In genomic region chr9:28171890-28172289, GRCm38 (mm10) we compare ENCODE assay signal across 9 mouse cellular contexts.
DNase-seq lines count a peak whose midpoint lies in the region; ATAC-seq and TF ChIP-seq lines count a peak whose summit lies in the region.
"Had no signal": no experiment of that assay in that cellular context is flagged by ENCODE, and none has a peak within 500 bp of the region (broad histone marks: within the 10 kb centered on the region; RNA-seq: fewer than 3 reads in every experiment).

No protein-coding gene starts in this region.

- peak; percentile 64 for TF ChIP-seq CTCF in heart, adult 2 months (IDR thresholded peaks at IDR 0.05)

- peak in 1 of 2 experiments; percentile 21 for DNase-seq in heart, adult 2 months
- DNase-seq in heart, adult 9 months (ENCODE audit: low spot score in 2 of 2), result no peak
- peak; percentile 33 for DNase-seq in urinary bladder, postnatal 14 days (ENCODE audit: low spot score)
- DNase-seq in urinary bladder, postnatal 10 days (ENCODE audit: low spot score), result no peak
- peak; percentile 67 for DNase-seq in embryonic facial prominence, embryonic 11.5 days (ENCODE audit: low spot score)
- DNase-seq in layer of hippocampus, postnatal 10 days (ENCODE audit: low spot score in 2 of 2), result peak; percentile 74 to 79
- DNase-seq in mesoderm, embryonic 11.5 days (ENCODE audit: low read depth, low spot score), result peak; percentile 56

- H3K4me1 ChIP-seq in heart, adult 2 months (ENCODE audit: control insufficient read depth, insufficient read depth, low read length), result no peaks in the 10 kb centered on the region
- H3K4me1 ChIP-seq in embryonic facial prominence, embryonic 11.5 days (ENCODE audit: control insufficient read depth, insufficient read depth, low read length), result no peaks in the 10 kb centered on the region
- H3K4me1 ChIP-seq: lung, embryonic 15.5 days had no signal

- intact Hi-C loops in heart, adult 2 months (cut with DNase I), result no loop called here

- no peaks in the 10 kb centered on the region for H3K9me3 ChIP-seq in embryonic facial prominence, embryonic 11.5 days (replicated peaks; ENCODE audit: control insufficient read depth, low read length)
- H3K9me3 ChIP-seq: lung, embryonic 15.5 days had no signal

- H3K4me2 ChIP-seq in embryonic facial prominence, embryonic 11.5 days (ENCODE audit: low read depth, low read length), result no peak overlapping the region
- H3K4me2 ChIP-seq: lung, embryonic 15.5 days had no signal

- no peaks in the 10 kb centered on the region for H3K27me3 ChIP-seq in heart, adult 2 months (ENCODE audit: control insufficient read depth, insufficient read depth, low read length)
- H3K27me3 ChIP-seq in embryonic facial prominence, embryonic 11.5 days (ENCODE audit: control insufficient read depth, insufficient read depth, low read length), result no peaks in the 10 kb centered on the region
- H3K27me3 ChIP-seq: lung, embryonic 15.5 days had no signal

- no peak overlapping the region for H3K27ac ChIP-seq in heart, adult 2 months
- no peak overlapping the region for H3K27ac ChIP-seq in embryonic facial prominence, embryonic 11.5 days (replicated peaks; ENCODE audit: low read depth, low read length)
- H3K27ac ChIP-seq: lung, embryonic 15.5 days had no signal

- no peak overlapping the region for H3K4me3 ChIP-seq in heart, adult 2 months
- no peak overlapping the region for H3K4me3 ChIP-seq in embryonic facial prominence, embryonic 11.5 days (ENCODE audit: low read depth, low read length)
- H3K4me3 ChIP-seq: lung, embryonic 15.5 days had no signal

- WGBS in heart, adult 2 months, result 7% methylated on average over 6 of the region's 6 CpGs
- WGBS in embryonic facial prominence, embryonic 11.5 days, result 7% methylated on average over 6 of the region's 6 CpGs

- TF ChIP-seq EP300 in heart, adult 2 months (IDR thresholded peaks at IDR 0.05; ENCODE audit: insufficient read depth, low read depth, low read length), result no peak

- no peak for TF ChIP-seq POLR2A in heart, adult 2 months (IDR thresholded peaks at IDR 0.05; ENCODE audit: insufficient read depth, low read depth, low read length)

- no peaks in the 10 kb centered on the region for H3K79me2 ChIP-seq in heart, adult 2 months (replicated peaks; ENCODE audit: control insufficient read depth, insufficient read depth, low read length)

- no peaks in the 10 kb centered on the region for H3K36me3 ChIP-seq in heart, adult 2 months (ENCODE audit: control insufficient read depth, insufficient read depth, low read length)
- no peaks in the 10 kb centered on the region for H3K36me3 ChIP-seq in embryonic facial prominence, embryonic 11.5 days (replicated peaks; ENCODE audit: control insufficient read depth, insufficient read depth, low read depth, low read length)
- H3K36me3 ChIP-seq: lung, embryonic 15.5 days had no signal

- no peak for ATAC-seq in embryonic facial prominence, embryonic 11.5 days (replicated peaks; ENCODE audit: insufficient number of reproducible peaks, low FRiP score, low TSS enrichment, low read depth)
- no peak for ATAC-seq in erythroblast, adult 5-6 weeks (replicated peaks; ENCODE audit: low FRiP score, poor library complexity, severe bottlenecking)

- H3K9ac ChIP-seq in heart, adult 2 months (ENCODE audit: low read depth, low read length), result no peak overlapping the region
- no peak overlapping the region for H3K9ac ChIP-seq in embryonic facial prominence, embryonic 11.5 days (replicated peaks; ENCODE audit: low read length)
- H3K9ac ChIP-seq: lung, embryonic 15.5 days had no signal

Comparison
In these comparisons a context has a peak if more than half of its experiments do, and no peak if none do; other contexts are left out.
1. DNase-seq: peak in urinary bladder, postnatal 14 days (single experiment), embryonic facial prominence, embryonic 11.5 days (single experiment), layer of hippocampus, postnatal 10 days (2 of 2) and mesoderm, embryonic 11.5 days (single experiment); none in heart, adult 9 months (0 of 2) and urinary bladder, postnatal 10 days (single experiment).